Mouse (Mus musculus) liver, postnatal 0 days (tissue): ENCODE data around the gene Klhl2. TPM values are rescaled to one million over a fixed set of nuclear protein-coding genes. Genes with fewer than 3 reads are reported as not detected.

ENCODE experiments used
- ATAC-seq: fragments of 200-750 bp; cut with Nextera tagmentation; 2 replicates; pipeline ENCODE4 v1.8.0; 2017; ENCODE audit warnings: mild to moderate bottlenecking, moderate library complexity
- DNase-seq: peaks from one replicate; pipeline ENCODE4 v3.0.0-alpha.2; 2016
- H3K27ac ChIP-seq: fragments of 300-500 bp; sonication (generic); 2 replicates; pipeline ENCODE4 v1.5.1; 2014; ENCODE audit warnings: antibody characterized with exemption, moderate library complexity, mild to moderate bottlenecking, low read depth
- H3K27me3 ChIP-seq: fragments of 300-500 bp; sonication (generic); 2 replicates; pipeline ENCODE4 v1.6.1; 2014; ENCODE audit warnings: low read length, control low read depth, mixed read lengths; ENCODE audit not compliant: insufficient read depth
- H3K36me3 ChIP-seq: fragments of 300-500 bp; sonication (generic); replicated peaks from 2 replicates; pipeline ENCODE4 v1.6.1; 2014; ENCODE audit warnings: mild to moderate bottlenecking, control low read depth, low read length, moderate library complexity, mixed read lengths; ENCODE audit not compliant: insufficient read depth
- H3K4me1 ChIP-seq: fragments of 300-500 bp; sonication (generic); 2 replicates; pipeline ENCODE4 v1.6.1; 2014; ENCODE audit warnings: antibody characterized with exemption, mild to moderate bottlenecking, control low read depth; ENCODE audit not compliant: insufficient read depth
- H3K4me2 ChIP-seq: fragments of 300-500 bp; sonication (generic); 2 replicates; pipeline ENCODE4 v1.6.1; 2014; ENCODE audit warnings: low read depth, mild to moderate bottlenecking, low read length, moderate library complexity, mixed read lengths
- H3K4me3 ChIP-seq: fragments of 300-500 bp; sonication (generic); 2 replicates; pipeline ENCODE4 v1.5.1; 2014; ENCODE audit warnings: low read depth, low read length
- H3K9ac ChIP-seq: fragments of 300-500 bp; sonication (generic); replicated peaks from 2 replicates; pipeline ENCODE4 v1.6.1; 2014; ENCODE audit warnings: mild to moderate bottlenecking, moderate library complexity
- H3K9me3 ChIP-seq: fragments of 300-500 bp; sonication (generic); 2 replicates; pipeline ENCODE4 v1.6.1; 2016; ENCODE audit warnings: mild to moderate bottlenecking, control low read depth, low read length, mixed read lengths
- CTCF ChIP-seq: sonication (generic); IDR thresholded peaks from 2 replicates; pipeline ENCODE4 v1.5.1; 2016; ENCODE audit warnings: antibody characterized with exemption, low read depth
- EP300 ChIP-seq: IDR thresholded peaks from 2 replicates; pipeline ENCODE4 v1.6.1; 2016; ENCODE audit warnings: antibody characterized with exemption, low read depth, mild to moderate bottlenecking
- WGBS: fragments of 180-500 bp; shearing (Covaris S2); extraction: QIAGEN DNeasy Blood & Tissue Kit; methylation state at CpG from one replicate; pipeline ENCODE4 v1.1.7; 2014; ENCODE audit not compliant: insufficient replicate concordance; 5-methylcytosine and 5-hydroxymethylcytosine counted together
- polyA plus RNA-seq: library from polyadenylated mRNA; unstranded; fragments of >200 nt; fragmentation: Nextera tagmentation; extraction: Ambion mirVana; gene quantifications from 2 replicates; pipeline ENCODE4 v1.2.1, GENCODE M21; 2015

The Klhl2 gene
- polyA plus RNA-seq, 1 experiment from 2014 or later, result 6.7 TPM

- WGBS, result 73% methylated on average over 13 of the region's 13 CpGs
Measured at GRCm38 (mm10) chr8:64832581-64833135, 17.2 kb downstream of the Klhl2 start.

GRCm38 (mm10) chr8:64831656-64832055 is 18.2 kb downstream of the Klhl2 start:
- WGBS, result 56% methylated on average over 3 of the region's 3 CpGs

More at GRCm38 (mm10) chr8:64832581-64833135, 17.2 kb downstream of the Klhl2 start:
- Histone ChIP-seq H3K4me1 (peaks cover 3% of the 10 kb centered on the region; the same call in 1 of the 2 replicates), H3K4me3 (no peak overlapping the region), H3K4me2 (peak overlapping the region; percentile 27; the same call in 1 of the 2 replicates), H3K27me3 (no peaks in the 10 kb centered on the region), H3K9me3 (no peaks in the 10 kb centered on the region), H3K9ac (no peak overlapping the region), H3K36me3 (peaks cover 4% of the 10 kb centered on the region; the same call in 1 of the 2 replicates), H3K27ac (peak overlapping the region; percentile 57)
- peak; percentile 13 for DNase-seq
- no peak for TF ChIP-seq CTCF
- ATAC-seq, result no peak

GRCm38 (mm10) chr8:64829921-64830320 is 19.9 kb downstream of the Klhl2 start:
- Histone ChIP-seq H3K9ac (no peak overlapping the region), H3K4me2 (no peak overlapping the region), H3K9me3 (no peaks in the 10 kb centered on the region), H3K4me1 (no peaks in the 10 kb centered on the region), H3K27ac (0 out of 2 replicates have a peak overlapping the region, but pooled peaks have one; percentile 7), H3K36me3 (peaks cover 4% of the 10 kb centered on the region; the same call in 1 of the 2 replicates), H3K4me3 (no peak overlapping the region), H3K27me3 (no peaks in the 10 kb centered on the region)
- DNase-seq, result no peak
- no peak for ATAC-seq
- TF ChIP-seq EP300, result no peak
- TF ChIP-seq CTCF, result no peak
- WGBS, result 74% methylated on average over 3 of the region's 3 CpGs

More at GRCm38 (mm10) chr8:64831656-64832055, 18.2 kb downstream of the Klhl2 start:
- Histone ChIP-seq H3K9me3 (no peaks in the 10 kb centered on the region), H3K27ac (peak overlapping the region; percentile 57; the same call in 1 of the 2 replicates), H3K27me3 (no peaks in the 10 kb centered on the region), H3K4me2 (peak overlapping the region; percentile 27; the same call in 1 of the 2 replicates), H3K4me3 (no peak overlapping the region), H3K4me1 (no peaks in the 10 kb centered on the region), H3K9ac (no peak overlapping the region), H3K36me3 (peaks cover 4% of the 10 kb centered on the region; the same call in 1 of the 2 replicates)
- peak; percentile 53 for ATAC-seq
- TF ChIP-seq EP300 (no peak), CTCF (no peak)
- no peak for DNase-seq

GRCm38 (mm10) chr8:64829391-64829790 is 20.4 kb downstream of the Klhl2 start:
- Histone ChIP-seq H3K4me3 (no peak overlapping the region), H3K27me3 (no peaks in the 10 kb centered on the region), H3K4me2 (no peak overlapping the region), H3K9ac (no peak overlapping the region), H3K9me3 (no peaks in the 10 kb centered on the region), H3K27ac (0 out of 2 replicates have a peak overlapping the region, but pooled peaks have one; percentile 7), H3K4me1 (no peaks in the 10 kb centered on the region), H3K36me3 (peaks cover 4% of the 10 kb centered on the region; the same call in 1 of the 2 replicates)
- TF ChIP-seq CTCF, result peak; percentile 30
- no peak for TF ChIP-seq EP300
- WGBS, result 69% methylated on average over 9 of the region's 9 CpGs
- DNase-seq (peak; percentile 54), ATAC-seq (peak; percentile 58)

- ATAC-seq, result no peak
- Histone ChIP-seq H3K9me3 (no peaks in the 10 kb centered on the region), H3K36me3 (0 out of 2 replicates have a peak, but pooled peaks cover 4% of the 10 kb centered on the region), H3K9ac (no peak overlapping the region), H3K27ac (no peak overlapping the region), H3K4me1 (no peaks in the 10 kb centered on the region), H3K27me3 (no peaks in the 10 kb centered on the region), H3K4me2 (no peak overlapping the region), H3K4me3 (no peak overlapping the region)
- 44% methylated on average over 15 of the region's 15 CpGs for WGBS
- DNase-seq, result no peak
- TF ChIP-seq CTCF (no peak), EP300 (no peak)
Measured at GRCm38 (mm10) chr8:64828466-64828865, 21.4 kb downstream of the Klhl2 start.

- no peaks in the 10 kb centered on the region for H3K9me3 ChIP-seq
- no peak overlapping the region for H3K27ac ChIP-seq
- H3K4me3 ChIP-seq, result no peak overlapping the region
- ATAC-seq, result no peak
- DNase-seq, result no peak
- no peaks in the 10 kb centered on the region for H3K4me1 ChIP-seq
- 0 out of 2 replicates have a peak, but pooled peaks cover 4% of the 10 kb centered on the region for H3K36me3 ChIP-seq
- WGBS, result 76% methylated on average over 10 of the region's 10 CpGs
- no peak overlapping the region for H3K9ac ChIP-seq
- no peak for TF ChIP-seq CTCF
- TF ChIP-seq EP300, result no peak
- no peak overlapping the region for H3K4me2 ChIP-seq
- H3K27me3 ChIP-seq, result no peaks in the 10 kb centered on the region
Measured at GRCm38 (mm10) chr8:64827356-64827755, 22.5 kb downstream of the Klhl2 start.
